Mouse (Mus musculus): ENCODE results near the gene Hdc. TPM values are rescaled to one million over a fixed set of nuclear protein-coding genes. Genes with fewer than 3 reads are reported as not detected.
A peak's percentile ranks its signal among the peaks of the same experiment; 100 is the strongest.

Gene Hdc
- total RNA-seq, 2 experiments from 2014 or later = 1.4 to 2.7 TPM

DNA sequence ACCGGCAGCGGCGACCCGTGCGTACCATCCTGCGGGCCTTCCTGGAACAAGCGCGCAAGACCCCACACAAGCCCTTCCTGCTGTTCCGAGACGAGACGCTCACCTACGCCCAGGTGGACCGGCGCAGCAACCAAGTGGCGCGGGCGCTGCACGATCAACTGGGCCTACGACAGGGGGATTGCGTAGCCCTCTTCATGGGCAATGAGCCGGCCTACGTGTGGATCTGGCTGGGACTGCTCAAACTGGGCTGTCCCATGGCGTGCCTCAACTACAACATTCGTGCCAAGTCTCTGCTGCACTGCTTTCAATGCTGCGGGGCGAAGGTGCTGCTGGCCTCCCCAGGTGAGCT, 65.8 kb downstream of the Hdc start:
- no peak for DNase-seq (ENCODE audit: low spot score in 2 of 2)

DNA sequence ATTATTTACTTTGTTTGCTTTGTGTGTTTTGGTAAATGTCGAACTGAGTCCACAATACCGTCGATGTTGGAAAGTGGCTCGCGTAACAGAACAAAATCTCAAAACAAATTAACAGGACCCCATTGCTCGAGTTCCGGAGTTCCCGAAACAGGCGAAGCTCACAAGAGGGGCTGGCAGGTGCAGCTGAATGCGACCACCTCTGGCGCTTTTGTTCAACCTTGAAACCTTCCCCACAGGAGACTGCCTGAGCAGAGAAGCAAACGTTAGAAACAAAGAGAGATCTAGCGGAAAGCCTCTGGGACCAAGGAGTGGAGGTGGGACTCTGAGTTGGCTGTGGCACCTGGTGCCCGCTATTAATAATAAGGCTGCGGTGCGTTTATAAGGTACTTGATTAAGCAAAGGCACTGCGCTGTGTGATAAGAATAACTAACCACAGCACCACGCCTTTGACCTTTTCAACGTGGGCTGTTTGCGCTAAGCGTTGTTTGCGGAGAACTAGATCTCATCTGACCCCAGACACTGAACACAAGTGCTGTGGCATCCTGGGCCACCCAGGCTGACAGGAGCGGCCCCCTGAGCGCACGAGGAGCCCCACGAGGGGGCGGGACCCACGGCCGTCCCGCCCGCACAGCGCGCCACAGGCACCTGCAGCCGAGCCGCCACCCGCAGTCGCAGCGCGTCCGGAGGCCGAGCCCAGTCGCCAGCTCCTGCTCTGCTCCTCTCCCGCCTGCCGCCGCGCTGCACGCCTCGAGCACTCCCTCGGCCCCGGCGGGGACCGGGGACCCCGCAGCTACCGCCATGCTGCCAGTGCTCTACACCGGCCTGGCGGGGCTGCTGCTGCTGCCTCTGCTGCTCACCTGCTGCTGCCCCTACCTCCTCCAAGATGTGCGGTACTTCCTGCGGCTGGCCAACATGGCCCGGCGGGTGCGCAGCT, 66.5 kb downstream of the Hdc start, which contains the start of gene Slc27a2:
Gene Slc27a2 (plus strand): TSS at position 51 of the 934 bp plus-strand sequence.
- DNase-seq (ENCODE audit: low spot score in 2 of 2) = peak in 1 of 2 experiments; percentile 9

DNA sequence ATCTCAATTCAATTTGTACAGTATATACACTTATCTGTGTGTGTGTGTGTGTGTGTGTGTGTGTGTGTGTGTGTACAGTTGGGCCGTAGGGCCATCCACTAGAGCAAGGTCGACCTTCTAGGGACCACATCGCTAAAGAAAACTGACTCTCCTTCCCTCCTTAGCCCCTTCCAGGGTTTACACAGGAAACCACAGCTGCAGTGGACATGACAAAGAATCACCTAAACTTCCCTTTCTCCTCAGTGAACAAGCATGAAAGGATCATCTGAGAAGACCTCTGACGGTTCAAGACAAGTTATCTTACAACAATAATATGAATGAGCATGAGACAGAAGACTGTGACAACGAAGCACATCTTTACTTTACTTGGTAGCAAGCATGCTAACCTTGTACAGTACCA, 67.2 kb downstream of the Hdc start:
- no peak for DNase-seq (ENCODE audit: low spot score in 2 of 2)

DNA sequence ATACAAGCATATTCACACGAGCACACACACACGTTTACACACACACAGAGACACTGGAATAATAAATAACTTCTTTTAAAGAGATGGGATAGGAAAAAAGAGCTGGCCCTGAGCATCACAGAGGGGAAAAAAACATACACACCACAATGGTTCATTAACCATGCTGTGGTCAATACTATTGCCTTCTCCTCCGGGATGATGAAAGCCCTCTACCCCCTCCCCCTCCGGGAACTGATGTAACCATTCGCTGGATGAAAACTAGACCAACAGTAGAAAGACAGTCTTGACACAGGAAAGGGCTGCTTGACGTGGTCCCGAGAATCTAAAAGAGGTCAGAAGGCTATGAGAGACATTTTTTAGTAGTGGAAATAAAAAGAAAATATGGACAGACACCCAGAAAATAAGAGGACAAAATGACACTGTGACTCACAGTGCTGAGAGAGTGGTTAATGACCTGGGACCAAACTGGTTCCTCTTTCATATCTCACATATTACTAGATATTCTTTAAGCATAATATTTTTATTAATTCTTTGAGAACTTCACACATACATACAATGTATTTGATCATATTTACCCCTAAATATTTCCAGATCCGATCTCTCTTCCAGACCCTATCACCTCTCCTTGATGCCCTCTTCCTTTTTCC, 67.7 kb downstream of the Hdc start:
- no peak for DNase-seq (ENCODE audit: low spot score in 2 of 2)

DNA sequence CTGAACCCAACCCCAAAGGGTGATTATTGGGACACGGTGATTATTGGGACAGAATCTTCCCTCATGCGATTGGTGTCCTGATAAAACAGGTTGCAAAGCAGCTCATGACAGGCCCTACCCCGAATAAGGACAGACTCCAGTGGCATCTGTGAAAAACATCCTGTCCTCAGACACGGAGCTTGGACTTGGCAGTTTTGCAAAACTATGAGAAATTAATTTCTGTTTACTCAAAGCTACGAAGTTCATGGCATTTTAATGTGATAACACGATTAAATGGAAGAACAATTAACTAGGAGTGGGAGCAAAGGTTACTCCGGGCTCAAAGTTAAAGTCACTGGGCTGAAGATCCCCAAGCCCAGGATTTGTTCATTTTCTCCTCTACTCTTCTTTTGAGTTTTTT, 69.4 kb downstream of the Hdc start:
- DNase-seq (ENCODE audit: low spot score in 2 of 2) = no peak

DNA sequence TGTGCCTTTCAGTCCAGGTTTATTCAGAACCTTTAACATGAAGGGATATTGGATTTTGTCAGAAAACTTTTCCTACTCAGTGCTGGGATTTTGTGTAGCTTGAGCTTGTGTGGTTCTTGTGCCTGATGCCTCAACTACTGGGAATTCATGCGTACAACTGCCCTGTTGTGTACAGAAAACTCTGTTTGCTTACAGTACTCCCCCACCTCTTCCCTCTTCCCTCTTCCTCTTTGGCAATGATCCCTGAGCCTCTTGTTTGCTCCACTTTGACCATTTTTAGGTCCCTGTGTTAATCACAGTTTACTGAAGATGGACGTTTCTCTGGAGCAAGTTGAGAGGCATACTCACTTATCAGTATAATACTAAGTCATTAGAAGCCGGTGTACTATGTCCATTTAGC, 72.7 kb downstream of the Hdc start:
- no peak for DNase-seq (ENCODE audit: low spot score in 2 of 2)

- no peak for DNase-seq (ENCODE audit: low spot score in 2 of 2)
These were observed 73.8 kb downstream of the Hdc start for GRCm38 (mm10) chr2:126545297-126545696.

Other genes starting within 250 kb of the Hdc start
- gene Atp8b4, start 118.6 kb downstream of the Hdc start, total RNA-seq (2021) = under 1 TPM in 1 of 2 experiments, not detected in 1; 0.05 TPM
- 10 to 100 TPM in 1 of 2 experiments, 1 to 10 TPM in 1; 9.4 to 10.1 TPM for gene Slc27a2, start 66.9 kb downstream of the Hdc start, total RNA-seq (2021)
- gene Gabpb1, start 57.0 kb upstream of the Hdc start, total RNA-seq (2021) = 10 to 100 TPM; 20.1 to 20.2 TPM
- gene Usp8, start 88.0 kb upstream of the Hdc start, total RNA-seq (2021) = 10 to 100 TPM; 43.2 to 44.1 TPM
- 1 to 10 TPM in 1 of 2 experiments, under 1 TPM in 1; 0.41 to 1.3 TPM for gene Usp50, start 164.2 kb upstream of the Hdc start, total RNA-seq (2021)